Mouse (Mus musculus) adrenal gland, postnatal 14 days (tissue): ENCODE data around the gene Podn. TPM values are rescaled to one million over a fixed set of nuclear protein-coding genes. Genes with fewer than 3 reads are reported as not detected.

ENCODE experiments used
- DNase-seq: peaks from one replicate; pipeline ENCODE4 v3.0.0; 2021; ENCODE audit warnings: mixed read lengths
- total RNA-seq: library from RNA; stranded (reverse); gene quantifications from 2 replicates; pipeline ENCODE4 v1.2.3, GENCODE M21; 2021

Podn gene
- total RNA-seq, 1 experiment from 2014 or later = 8.2 TPM

- no peak for DNase-seq
These were observed 90.9 kb downstream of the Podn start for GRCm38 (mm10) chr4:108005328-108005727.

- DNase-seq = no peak
These were observed 96.9 kb downstream of the Podn start for GRCm38 (mm10) chr4:107999380-107999779.

- peak; percentile 45 for DNase-seq
These were observed 97.5 kb downstream of the Podn start for GRCm38 (mm10) chr4:107998641-107999332.

- peak; percentile 39 for DNase-seq
These were observed 99.7 kb downstream of the Podn start for GRCm38 (mm10) chr4:107996418-107996986.

GRCm38 (mm10) chr4:107995727-107996126, 100.5 kb downstream of the Podn start:
- no peak for DNase-seq

GRCm38 (mm10) chr4:107995011-107995410, 101.2 kb downstream of the Podn start:
- DNase-seq = no peak

- DNase-seq = no peak
These were observed 104.4 kb downstream of the Podn start for GRCm38 (mm10) chr4:107991879-107992278.

- DNase-seq = no peak
These were observed 105.4 kb downstream of the Podn start for GRCm38 (mm10) chr4:107990818-107991217.

GRCm38 (mm10) chr4:107988931-107989330, 107.3 kb downstream of the Podn start:
- DNase-seq = no peak

GRCm38 (mm10) chr4:107986386-107987168, 109.7 kb downstream of the Podn start:
- DNase-seq = peak; percentile 28

- DNase-seq = no peak
These were observed 110.4 kb downstream of the Podn start for GRCm38 (mm10) chr4:107985812-107986211.

GRCm38 (mm10) chr4:107984282-107984981, 111.8 kb downstream of the Podn start:
- peak; percentile 46 for DNase-seq

- DNase-seq = no peak
These were observed 112.5 kb downstream of the Podn start for GRCm38 (mm10) chr4:107983717-107984116.

GRCm38 (mm10) chr4:107980002-107980600, 116.1 kb downstream of the Podn start:
- no peak for DNase-seq

- DNase-seq = no peak
These were observed 116.7 kb downstream of the Podn start for GRCm38 (mm10) chr4:107979530-107979929.

GRCm38 (mm10) chr4:107977593-107977992, 118.7 kb downstream of the Podn start:
- no peak for DNase-seq

GRCm38 (mm10) chr4:107975004-107975403, 121.2 kb downstream of the Podn start:
- DNase-seq = no peak

- DNase-seq = no peak
These were observed 121.7 kb downstream of the Podn start for GRCm38 (mm10) chr4:107974527-107974926.

GRCm38 (mm10) chr4:107971162-107971561, 125.1 kb downstream of the Podn start:
- DNase-seq = no peak

- DNase-seq = no peak
These were observed 126.5 kb downstream of the Podn start for GRCm38 (mm10) chr4:107969781-107970180.

- no peak for DNase-seq
These were observed 128.1 kb downstream of the Podn start, which contains the start of gene Slc1a7 for GRCm38 (mm10) chr4:107967966-107968682. TSS of gene Slc1a7 (plus strand) at chr4:107968332.
